Mouse (Mus musculus) ES-E14 (cell line): ENCODE results near the gene Sec22c. TPM values are rescaled to one million over a fixed set of nuclear protein-coding genes. Genes with fewer than 3 reads are reported as not detected.

Experiments used
- DNase-seq: peaks from one replicate; pipeline ENCODE4 v3.0.0-alpha.2; 2013; ENCODE audit warnings: low read depth, low spot score
- H3K27ac ChIP-seq: 2 replicates; pipeline ENCODE4 v1.5.1; 2012; ENCODE audit warnings: low read depth, mild to moderate bottlenecking, low read length, moderate library complexity, mixed read lengths; ENCODE audit not compliant: poor library complexity, insufficient read depth, severe bottlenecking
- H3K36me3 ChIP-seq: 2 replicates; pipeline ENCODE4 v1.6.1; 2012; ENCODE audit warnings: mild to moderate bottlenecking, low read length, moderate library complexity, mixed read lengths; ENCODE audit not compliant: control insufficient read depth, poor library complexity, insufficient read depth, severe bottlenecking
- H3K4me1 ChIP-seq, 2 experiments: fragments of 150-350 bp in 1 of 2; sonication (generic) in 1 of 2; 2 replicates each; pipeline ENCODE4 v1.6.1; 2012; ENCODE audit warnings: low read length in 2 of 2, mild to moderate bottlenecking in 1 of 2, mixed read lengths in 1 of 2; ENCODE audit not compliant: control insufficient read depth in 2 of 2, insufficient read depth in 2 of 2, poor library complexity in 1 of 2
- H3K4me3 ChIP-seq, 2 experiments: fragments of 150-350 bp in 1 of 2; sonication (generic) in 1 of 2; 2 replicates each; pipeline ENCODE4 v1.5.1; 2012; ENCODE audit warnings: low read length in 2 of 2, low read depth in 1 of 2, mild to moderate bottlenecking in 1 of 2, mixed read lengths in 1 of 2; ENCODE audit not compliant: insufficient read depth in 1 of 2, poor library complexity in 1 of 2, severe bottlenecking in 1 of 2
- H3K9ac ChIP-seq: 2 replicates; pipeline ENCODE4 v1.6.1; 2012; ENCODE audit warnings: low read depth, mild to moderate bottlenecking, low read length, mixed read lengths; ENCODE audit not compliant: poor library complexity, insufficient read depth, severe bottlenecking
- H3K9me3 ChIP-seq: fragments of 150-350 bp; sonication (generic); 2 replicates; pipeline ENCODE4 v1.6.1; 2012; ENCODE audit warnings: low read depth, mild to moderate bottlenecking, low read length; ENCODE audit not compliant: control insufficient read depth, insufficient read depth
- CHD2 ChIP-seq: IDR thresholded peaks from 2 replicates; pipeline ENCODE4 v1.6.1; 2014; ENCODE audit warnings: mild to moderate bottlenecking, low read depth, low read length, inconsistent platforms
- HCFC1 ChIP-seq: IDR thresholded peaks from 2 replicates; pipeline ENCODE4 v1.6.1; 2012; ENCODE audit warnings: low read length, inconsistent platforms, borderline replicate concordance; ENCODE audit not compliant: insufficient read depth
- MAFK ChIP-seq: IDR thresholded peaks from 2 replicates; pipeline ENCODE4 v1.6.1; 2014; ENCODE audit warnings: mild to moderate bottlenecking, low read depth, low read length, inconsistent platforms; ENCODE audit not compliant: insufficient read depth
- ZC3H11A ChIP-seq: IDR thresholded peaks from 2 replicates; pipeline ENCODE4 v1.6.1; 2012; ENCODE audit warnings: low read depth, mild to moderate bottlenecking, inconsistent platforms, low read length, borderline replicate concordance
- ZNF384 ChIP-seq: IDR thresholded peaks from 2 replicates; pipeline ENCODE4 v1.6.1; 2012; ENCODE audit warnings: low read depth, low read length, inconsistent platforms
- in situ Hi-C, 2 experiments: fragments of 600-800 bp; cut with MboI; formaldehyde crosslinking; loops; one replicate each; pipeline ENCODE4 v1.15.1; 2025; ENCODE audit warnings: low sequenced_read_pairs in 2 of 2, inconsistent platforms in 1 of 2; ENCODE audit not compliant: unreplicated experiment in 2 of 2
- total RNA-seq: library from RNA; depleted of rRNA; stranded (reverse); fragments of 300-350 nt; gene quantifications from 2 replicates; pipeline ENCODE4 v1.2.3, GENCODE M21; 2012

The Sec22c gene
- total RNA-seq, 1 experiment, result 11.2 TPM

DNA sequence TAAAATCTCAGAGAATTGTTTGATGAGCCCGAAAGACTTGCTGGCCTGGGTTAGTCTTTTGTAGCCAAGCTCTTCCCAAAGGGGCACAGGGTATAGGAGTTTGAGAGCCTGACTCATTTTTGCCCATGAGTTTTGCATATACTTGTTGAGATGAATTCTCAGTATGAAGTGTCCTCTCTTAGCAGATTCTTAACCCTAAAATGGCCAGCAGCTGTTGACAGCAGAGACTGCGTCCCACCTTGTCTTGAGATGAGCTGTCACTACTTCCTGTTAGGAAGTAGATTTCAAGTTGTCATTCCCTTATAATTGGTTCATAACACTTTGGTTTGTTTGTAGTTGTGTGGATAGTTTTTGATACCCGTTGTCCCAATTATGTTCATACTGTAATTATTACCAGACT, 35.9 kb upstream of the Sec22c start:
- Histone ChIP-seq H3K27ac (no peak overlapping the region), H3K4me1 (no peaks in the 10 kb centered on the region), H3K4me3 (no peak overlapping the region), H3K36me3 (peaks cover 11% of the 10 kb centered on the region), H3K9ac (no peak overlapping the region), H3K9me3 (no peaks in the 10 kb centered on the region)
- TF ChIP-seq ZC3H11A, result no peak
- TF ChIP-seq HCFC1, result no peak
- no peak for TF ChIP-seq MAFK
- no peak for TF ChIP-seq CHD2
- no peak for TF ChIP-seq ZNF384
- in situ Hi-C loops, result loop anchor here in 1 of 2 experiments (25.0 kb wide), 1 partner anchor 1271 kb away; the partner anchor contains the start of gene Tmem42
- no peak for DNase-seq

DNA sequence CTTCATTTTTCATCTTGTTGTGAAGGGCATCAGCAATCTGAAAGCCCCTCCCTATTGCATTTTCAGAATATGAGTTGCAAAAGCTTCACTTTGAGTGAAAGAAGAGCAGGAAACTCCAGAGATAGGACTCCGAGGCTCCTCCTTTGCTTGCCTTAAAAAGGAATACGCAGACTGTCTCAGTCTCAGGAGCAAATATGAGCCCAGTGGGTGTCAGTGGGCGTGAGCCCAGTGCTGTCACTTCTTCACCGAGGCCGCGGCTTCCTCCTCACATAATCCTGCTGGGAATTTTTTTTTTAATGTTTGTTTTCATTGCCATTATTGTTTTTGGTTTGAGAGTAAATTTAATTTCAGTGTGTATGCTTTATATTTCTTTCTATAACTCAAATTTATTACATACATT, 35.2 kb upstream of the Sec22c start:
- Histone ChIP-seq H3K27ac (no peak overlapping the region), H3K9me3 (no peaks in the 10 kb centered on the region), H3K4me1 (no peaks in the 10 kb centered on the region), H3K4me3 (no peak overlapping the region), H3K9ac (no peak overlapping the region), H3K36me3 (peaks cover 11% of the 10 kb centered on the region)
- TF ChIP-seq MAFK (no peak), ZNF384 (no peak), HCFC1 (no peak), CHD2 (no peak), ZC3H11A (no peak)
- in situ Hi-C loops, result loop anchor here in 1 of 2 experiments (25.0 kb wide), 1 partner anchor 1272 kb away; the partner anchor contains the start of gene Tmem42
- no peak for DNase-seq

DNA sequence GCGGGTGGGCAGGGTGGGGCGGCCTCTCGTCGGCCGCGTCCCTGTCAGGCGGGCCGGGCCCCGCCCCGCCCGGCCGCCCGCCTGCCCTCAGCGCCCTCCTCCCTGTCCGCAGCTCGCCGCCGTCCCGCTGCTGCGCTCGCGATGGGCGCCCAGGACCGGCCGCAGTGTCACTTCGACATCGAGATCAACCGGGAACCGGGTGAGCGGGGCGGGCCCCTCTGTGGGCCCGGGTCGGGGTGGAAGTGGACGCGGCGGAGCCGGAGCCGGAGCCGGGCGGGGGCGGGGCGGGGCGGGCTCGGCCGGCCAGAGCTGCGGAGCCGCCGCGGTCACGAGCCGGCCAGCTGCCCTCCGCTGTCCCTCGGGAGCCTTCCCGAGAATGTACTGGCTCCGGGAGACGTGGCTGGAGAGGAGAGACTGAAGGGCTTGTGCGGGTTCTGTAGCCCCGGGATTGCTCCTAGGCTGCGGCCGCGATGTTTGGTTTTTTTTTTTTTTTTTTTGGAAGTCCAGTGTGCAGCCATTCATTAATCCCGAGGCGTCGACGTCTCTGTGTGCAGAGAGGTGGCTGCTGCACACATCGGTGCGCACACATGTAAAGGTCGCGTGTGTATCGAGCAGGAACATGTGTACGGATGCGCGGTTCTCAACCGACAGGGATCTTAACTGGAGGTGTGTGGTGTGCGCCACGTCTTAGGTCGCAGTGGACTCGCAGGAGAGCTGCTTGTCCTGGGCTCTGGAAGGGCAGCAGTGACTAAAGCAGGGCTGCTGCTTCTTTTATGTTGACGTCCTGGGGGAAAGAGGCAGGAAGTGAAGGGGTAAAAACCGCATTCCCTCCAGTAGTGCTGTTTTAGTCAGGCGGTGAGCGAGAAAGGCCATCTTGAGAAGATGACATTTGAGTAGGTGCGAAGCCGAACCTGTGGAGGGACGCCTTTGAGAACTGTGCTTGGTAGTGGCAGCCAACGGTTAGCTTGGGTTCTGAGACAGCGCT, 14.3 kb upstream of the Sec22c start:
- Histone ChIP-seq H3K4me1 (no peaks in the 10 kb centered on the region), H3K4me3 (peak overlapping the region; percentile 89 to 92), H3K9ac (peak overlapping the region; percentile 89), H3K36me3 (no peaks in the 10 kb centered on the region), H3K27ac (no peak overlapping the region), H3K9me3 (no peaks in the 10 kb centered on the region)
- no peak for DNase-seq
- in situ Hi-C loops, result no loop called here
- no peak for TF ChIP-seq ZC3H11A
- peak; percentile 28; the same call in 1 of the 2 replicates for TF ChIP-seq CHD2
- TF ChIP-seq ZNF384, result peak; percentile 92

DNA sequence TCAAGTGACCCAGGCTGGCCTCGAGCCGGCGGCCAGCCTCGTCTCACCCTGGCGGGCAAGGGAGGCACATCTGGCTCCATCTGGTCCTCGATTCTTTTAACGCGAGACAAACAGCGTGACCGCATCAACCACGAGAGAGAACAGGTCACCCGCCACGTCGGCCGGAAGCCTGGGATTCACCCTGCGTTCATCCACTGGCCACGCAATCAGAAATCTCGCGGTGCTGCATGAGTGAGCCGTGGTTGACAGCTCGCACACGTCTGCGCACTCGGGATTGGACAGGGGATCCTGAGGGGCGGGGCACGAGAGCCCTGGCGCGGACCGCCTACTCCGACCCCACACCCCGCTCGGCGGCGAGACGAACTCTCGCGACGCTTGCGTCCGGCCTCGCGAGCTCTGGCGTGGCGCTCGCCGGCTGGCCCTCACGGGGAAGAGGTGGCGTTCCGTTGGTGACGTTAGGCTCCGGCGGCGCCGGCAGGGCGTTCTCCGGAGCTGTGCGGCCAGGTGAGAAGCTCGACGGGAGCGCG, 13.6 kb upstream of the Sec22c start, which contains the start of gene Nktr:
Gene Nktr, plus strand, starts transcription at position 378 of the 527 bp plus-strand sequence.
- Histone ChIP-seq H3K4me3 (peak within 1 kb of the TSS; percentile 89 to 92), H3K9me3 (no peaks in the 10 kb centered on the region), H3K36me3 (no peaks in the 10 kb centered on the region), H3K27ac (peak within 1 kb of the TSS; percentile 4; the same call in 1 of the 2 replicates), H3K9ac (peak within 1 kb of the TSS; percentile 89), H3K4me1 (no peaks in the 10 kb centered on the region)
- in situ Hi-C loops, result no loop called here
- TF ChIP-seq CHD2, result peak; percentile 94
- no peak; the same call in 1 of the 2 replicates for TF ChIP-seq HCFC1
- peak; percentile 96 for DNase-seq
